Mouse (Mus musculus) subcutaneous adipose tissue, adult 2 months (tissue): Measurements from ENCODE around the gene Glrx2. TPM values are rescaled to one million over a fixed set of nuclear protein-coding genes. Genes with fewer than 3 reads are reported as not detected.

Source experiments
- polyA plus RNA-seq: library from polyadenylated mRNA; depleted of rRNA; stranded (reverse); fragments of >200 nt; gene quantifications from 2 replicates; pipeline ENCODE4 v1.2.3, GENCODE M21; 2012; ENCODE audit warnings: low replicate concordance; rRNA removed

Glrx2 gene
- 18.5 and 27.2 TPM in 2 replicates for polyA plus RNA-seq

DNA sequence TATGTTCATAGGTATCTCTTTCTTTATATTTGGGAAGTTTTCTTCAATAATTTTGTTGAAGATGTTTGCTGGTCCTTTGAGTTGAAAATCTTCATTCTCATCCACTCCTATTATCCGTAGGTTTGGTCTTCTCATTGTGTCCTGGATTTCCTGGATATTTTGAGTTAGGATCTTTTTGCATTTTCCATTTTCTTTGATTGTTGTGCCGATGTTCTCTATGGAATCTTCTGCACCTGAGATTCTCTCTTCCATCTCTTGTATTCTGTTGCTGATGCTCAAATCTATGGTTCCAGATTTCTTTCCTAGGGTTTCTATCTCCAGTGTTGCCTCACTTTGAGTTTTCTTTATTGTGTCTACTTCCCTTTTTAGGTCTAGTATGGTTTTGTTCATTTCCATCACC, at the start of gene Glrx2:
Glrx2 (plus strand) TSS at position 301 of the 400 bp plus-strand sequence.

GRCm38 (mm10) chr1:143702741-143703262, 13.3 kb upstream of the Glrx2 start, which contains the start of gene Cdc73:
Gene Cdc73, minus strand, starts transcription at chr1:143702893.

DNA sequence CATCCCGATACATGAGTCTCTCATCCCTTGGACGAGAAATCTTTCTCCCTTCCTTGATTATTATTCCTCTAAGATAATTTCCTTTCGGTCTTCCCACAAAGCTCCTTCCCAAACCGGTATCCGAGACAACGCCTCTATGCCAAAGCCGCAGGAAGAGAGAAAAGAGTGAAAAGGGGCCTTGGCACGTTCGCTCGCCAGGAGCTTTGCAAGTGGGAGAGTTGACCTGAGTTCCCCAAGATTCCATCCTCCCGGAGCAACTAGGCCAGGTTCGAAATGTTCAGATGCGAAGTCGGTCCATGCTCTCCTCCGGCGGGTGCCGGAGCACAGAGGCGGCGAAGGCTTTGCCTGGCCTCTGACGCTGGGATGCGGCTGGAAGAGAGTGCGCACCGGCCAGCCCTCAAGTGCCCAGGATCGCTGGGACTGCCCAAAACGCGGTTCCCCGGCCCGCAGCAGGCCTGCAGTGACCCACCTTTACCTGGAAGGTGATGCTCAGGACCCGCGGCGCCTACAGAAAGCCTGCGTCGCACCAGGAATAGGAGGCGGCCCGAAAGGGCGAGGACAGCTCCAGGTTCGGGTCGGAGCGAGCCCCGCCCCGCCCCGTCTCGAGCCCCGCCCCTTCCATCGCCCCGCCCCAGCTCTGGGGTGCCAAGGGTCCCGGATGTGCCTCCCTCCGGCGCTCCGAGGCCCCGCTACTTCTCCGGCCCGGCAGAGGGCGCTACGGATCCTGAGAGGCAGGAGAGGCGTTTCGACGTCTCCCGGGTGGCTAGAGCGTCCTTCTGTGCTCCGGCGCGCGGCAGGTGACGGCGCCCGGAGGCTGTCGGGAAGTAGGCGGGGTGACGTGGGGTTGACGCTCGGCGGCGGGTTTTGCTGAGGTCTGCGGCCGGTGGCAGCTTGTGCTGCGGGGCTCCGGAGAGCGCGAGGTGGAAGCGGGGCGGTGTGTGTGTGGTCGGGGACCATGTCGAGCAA, 60.6 kb downstream of the Glrx2 start, which contains the start of the genes Trove2 and Uchl5:
Trove2 (minus strand) TSS at position 623 of the 966 bp plus-strand sequence.
Uchl5 (plus strand) TSS at position 827 of the 966 bp plus-strand sequence.

Other genes starting within 250 kb of the Glrx2 start
- gene B3galt2, start 75.7 kb upstream of the Glrx2 start, polyA plus RNA-seq, result 5.7 and 14.7 TPM in 2 replicates
- 4.0 and 4.8 TPM in 2 replicates for gene Cdc73, start 13.4 kb upstream of the Glrx2 start, polyA plus RNA-seq
- 2.1 and 4.3 TPM in 2 replicates for gene Trove2, start 60.7 kb downstream of the Glrx2 start, polyA plus RNA-seq
- 2.2 and 4.3 TPM in 2 replicates for gene Uchl5, start 60.9 kb downstream of the Glrx2 start, polyA plus RNA-seq